Mouse (Mus musculus) myocyte (in vitro differentiated cells): ENCODE data around the gene Cacna1d.

Experiments
- POLR2AphosphoS2 ChIP-seq: IDR thresholded peaks from one replicate; pipeline ENCODE4 v1.6.1; 2011; ENCODE audit warnings: low read depth, control low read depth; ENCODE audit not compliant: insufficient read length
- USF1 ChIP-seq: IDR thresholded peaks from one replicate; pipeline ENCODE4 v1.6.1; 2011; ENCODE audit warnings: low read depth, mild to moderate bottlenecking, control low read depth, moderate library complexity

DNA sequence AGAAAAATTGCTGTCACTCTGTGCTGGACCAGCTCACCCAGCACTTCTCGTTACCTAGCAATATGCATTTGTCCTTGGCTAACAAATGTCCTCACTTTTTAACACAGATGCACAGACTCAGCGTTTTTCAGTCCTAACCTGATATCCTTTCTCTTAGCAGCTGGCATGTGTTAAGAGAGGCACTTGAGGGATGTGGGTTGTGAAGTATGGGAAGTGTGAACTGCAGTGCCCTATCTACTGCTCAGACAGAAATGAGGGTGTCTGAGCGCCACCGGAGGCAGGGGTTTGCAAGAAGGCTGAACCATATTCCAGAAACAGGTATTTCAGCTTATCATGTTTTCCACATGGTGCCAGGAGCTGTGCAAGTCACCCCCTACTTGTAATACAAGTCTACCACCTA lies 27.9 kb downstream of the Cacna1d start:
- TF ChIP-seq POLR2AphosphoS2 (no peak), USF1 (no peak)
